ENCODE assay signal across 23 mouse cellular contexts in the genomic region with DNA sequence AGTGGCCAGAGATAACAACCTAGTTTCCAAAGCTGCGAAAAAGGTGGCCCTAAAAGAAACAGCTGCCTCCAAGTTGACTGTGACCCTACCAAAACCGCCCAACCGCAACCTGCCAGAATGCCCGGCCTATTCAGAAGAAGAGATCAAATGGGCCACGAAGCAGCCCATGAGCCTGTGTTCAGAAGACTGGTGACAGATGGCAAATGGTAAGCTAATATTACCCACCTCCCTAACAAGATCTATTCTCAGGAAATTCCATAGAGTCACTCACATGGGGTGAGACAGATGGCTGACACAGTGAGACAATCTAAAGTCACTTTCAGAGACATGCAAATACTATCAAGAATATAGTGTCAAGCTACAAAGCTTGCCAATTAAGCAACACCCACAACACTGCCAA. TPM values are rescaled to one million over a fixed set of nuclear protein-coding genes. Genes with fewer than 3 reads are reported as not detected.
A peak's percentile ranks its signal among the peaks of the same experiment; 100 is the strongest.
DNase-seq lines count a peak whose midpoint lies in the region; ATAC-seq lines count a peak whose summit lies in the region.
"Had no signal": no experiment of that assay in that cellular context is flagged by ENCODE, and none has a peak within 500 bp of the region (broad histone marks: within the 10 kb centered on the region; RNA-seq: fewer than 3 reads in every experiment).

No protein-coding gene starts in this region.

- DNase-seq in heart, adult 11 months: peak; percentile 49
- DNase-seq in heart, postnatal 10 days: no peak
- no peak for DNase-seq in midbrain, embryonic 10.5 days (ENCODE audit: low spot score)
- DNase-seq in large intestine, adult 2 months (ENCODE audit: low read depth, low spot score): peak; percentile 22
- DNase-seq: adrenal gland, postnatal 25 days; cerebellum, adult 9-11 months; gastrocnemius, adult 2 months; layer of hippocampus, postnatal 36 days; lung, adult 2 months; lung, postnatal 36 days; right cerebral cortex, postnatal 14 days; thymus, postnatal 36 days had no signal

- no peaks in the 10 kb centered on the region for H3K9me3 ChIP-seq in midbrain, embryonic 12.5 days
- H3K9me3 ChIP-seq in midbrain, embryonic 10.5 days (replicated peaks): no peaks in the 10 kb centered on the region
- no peaks in the 10 kb centered on the region for H3K9me3 ChIP-seq in hindbrain, embryonic 12.5 days (replicated peaks)
- H3K9me3 ChIP-seq: limb, embryonic 10.5 days had no signal

- H3K27ac ChIP-seq in midbrain, embryonic 12.5 days (replicated peaks): no peak overlapping the region
- H3K27ac ChIP-seq in midbrain, embryonic 10.5 days (replicated peaks): no peak overlapping the region
- H3K27ac ChIP-seq in hindbrain, embryonic 12.5 days: 0 out of 2 replicates have a peak overlapping the region, but pooled peaks have one; percentile 12
- H3K27ac ChIP-seq: gastrocnemius, adult 2 months; limb, embryonic 10.5 days; stomach, postnatal 0 days had no signal

- no peaks in the 10 kb centered on the region for H3K4me1 ChIP-seq in midbrain, embryonic 12.5 days
- H3K4me1 ChIP-seq in midbrain, embryonic 10.5 days: peaks cover 4% of the 10 kb centered on the region; the same call in 1 of the 2 replicates
- no peaks in the 10 kb centered on the region for H3K4me1 ChIP-seq in hindbrain, embryonic 12.5 days
- H3K4me1 ChIP-seq: limb, embryonic 10.5 days had no signal

- no peak overlapping the region for H3K9ac ChIP-seq in midbrain, embryonic 12.5 days (replicated peaks)
- no peak overlapping the region for H3K9ac ChIP-seq in hindbrain, embryonic 12.5 days

- intact Hi-C loops in heart, postnatal 10 days (cut with DNase I): no loop called here

- no peak overlapping the region for H3K4me3 ChIP-seq in midbrain, embryonic 12.5 days
- no peak overlapping the region for H3K4me3 ChIP-seq in midbrain, embryonic 10.5 days
- no peak overlapping the region for H3K4me3 ChIP-seq in hindbrain, embryonic 12.5 days
- H3K4me3 ChIP-seq: erythroblast, embryonic 14.5 days; gastrocnemius, adult 2 months; limb, embryonic 10.5 days had no signal

- no peak overlapping the region for H3K4me2 ChIP-seq in midbrain, embryonic 12.5 days (replicated peaks)
- H3K4me2 ChIP-seq in hindbrain, embryonic 12.5 days (replicated peaks): no peak overlapping the region
- H3K4me2 ChIP-seq: liver, embryonic 11.5 days had no signal

- no peaks in the 10 kb centered on the region for H3K36me3 ChIP-seq in midbrain, embryonic 12.5 days
- H3K36me3 ChIP-seq in midbrain, embryonic 10.5 days: no peaks in the 10 kb centered on the region
- no peaks in the 10 kb centered on the region for H3K36me3 ChIP-seq in hindbrain, embryonic 12.5 days
- H3K36me3 ChIP-seq: limb, embryonic 10.5 days had no signal

- H3K27me3 ChIP-seq in midbrain, embryonic 12.5 days: no peaks in the 10 kb centered on the region
- no peaks in the 10 kb centered on the region for H3K27me3 ChIP-seq in midbrain, embryonic 10.5 days (ENCODE audit: low read depth, poor library complexity, severe bottlenecking)
- no peaks in the 10 kb centered on the region for H3K27me3 ChIP-seq in hindbrain, embryonic 12.5 days
- H3K27me3 ChIP-seq: Patski had no signal

- 66% methylated on average over 5 of the region's 5 CpGs for WGBS in midbrain, embryonic 12.5 days
- 79% methylated on average over 5 of the region's 5 CpGs for WGBS in midbrain, embryonic 10.5 days
- 64% methylated on average over 5 of the region's 5 CpGs for WGBS in hindbrain, embryonic 12.5 days
- WGBS in large intestine, adult 2 months: 75% methylated on average over 5 of the region's 5 CpGs

- ATAC-seq in midbrain, embryonic 12.5 days (ENCODE audit: low FRiP score, low read depth): peak; percentile 23; the same call in 1 of the 2 replicates
- ATAC-seq in hindbrain, embryonic 12.5 days (ENCODE audit: low FRiP score): peak; percentile 35; the same call in 1 of the 2 replicates
- no peak for ATAC-seq in granulocyte monocyte progenitor cell, adult 5-6 weeks (replicated peaks; ENCODE audit: poor library complexity, severe bottlenecking)
- ATAC-seq: Patski had no signal

RNA-seq across cellular contexts. Expression of a gene that starts 12.8 kb away (rescaled TPM):
- total RNA-seq in heart, postnatal 10 days (2021): not detected
- polyA plus RNA-seq in midbrain, embryonic 12.5 days (2016; fragmentation: Nextera tagmentation; extraction: Ambion mirVana): not detected in 2 replicates
- not detected in 2 replicates for polyA plus RNA-seq in midbrain, embryonic 10.5 days (2016; fragmentation: Nextera tagmentation; extraction: Ambion mirVana)
- not detected in 2 replicates for polyA plus RNA-seq in hindbrain, embryonic 12.5 days (2016; fragmentation: Nextera tagmentation; extraction: Ambion mirVana)
- polyA plus RNA-seq in large intestine, adult 2 months (2012; rRNA removed): not detected in 2 replicates
- total RNA-seq in granulocyte monocyte progenitor cell, adult 5-6 weeks (2014; fragmentation: Nextera tagmentation): not detected in 2 replicates
- not detected in 2 replicates for total RNA-seq in granulocyte monocyte progenitor cell, adult 5-6 weeks (2017)
- total RNA-seq: adrenal gland, postnatal 25 days; gastrocnemius, adult 2 months; heart, adult 8-10 months; layer of hippocampus, postnatal 36 days had no signal
- polyA plus RNA-seq: erythroblast, embryonic 14.5 days; heart, embryonic 16.5 days; intestine, embryonic 14.5 days; limb, embryonic 10.5 days; liver, embryonic 11.5 days; lung, adult 2 months; Patski; stomach, postnatal 0 days had no signal

RNA-seq across cellular contexts. Expression of a gene that starts 13.7 kb away (rescaled TPM):
- total RNA-seq in heart, postnatal 10 days (2021): not detected
- not detected in 2 replicates for polyA plus RNA-seq in midbrain, embryonic 12.5 days (2016; fragmentation: Nextera tagmentation; extraction: Ambion mirVana)
- polyA plus RNA-seq in midbrain, embryonic 10.5 days (2016; fragmentation: Nextera tagmentation; extraction: Ambion mirVana): not detected in 2 replicates
- polyA plus RNA-seq in hindbrain, embryonic 12.5 days (2016; fragmentation: Nextera tagmentation; extraction: Ambion mirVana): not detected in 2 replicates
- 726 and 776 TPM in 2 replicates for polyA plus RNA-seq in large intestine, adult 2 months (2012; rRNA removed)
- not detected in 2 replicates for total RNA-seq in granulocyte monocyte progenitor cell, adult 5-6 weeks (2014; fragmentation: Nextera tagmentation)
- not detected in 2 replicates for total RNA-seq in granulocyte monocyte progenitor cell, adult 5-6 weeks (2017)
- total RNA-seq: adrenal gland, postnatal 25 days; gastrocnemius, adult 2 months; heart, adult 8-10 months; layer of hippocampus, postnatal 36 days had no signal
- polyA plus RNA-seq: erythroblast, embryonic 14.5 days; limb, embryonic 10.5 days; liver, embryonic 11.5 days; lung, adult 2 months; Patski; stomach, postnatal 0 days had no signal

Comparison
In these comparisons a context has a peak if more than half of its experiments do, and no peak if none do; other contexts are left out.
1. DNase-seq: peak in heart, adult 11 months (single experiment) and large intestine, adult 2 months (single experiment); none in heart, postnatal 10 days (0 of 2) and midbrain, embryonic 10.5 days (single experiment).
2. RNA of a gene that starts 13.7 kb away (polyA plus RNA-seq): 726 to 776 TPM in large intestine, adult 2 months; not detected in midbrain, embryonic 12.5 days, not detected in midbrain, embryonic 10.5 days and not detected in hindbrain, embryonic 12.5 days; every median in the first group is over 100 times any median in the second.